Mouse (Mus musculus) MEL (cell line): ENCODE measurements around the gene Rprd1b. TPM values are rescaled to one million over a fixed set of nuclear protein-coding genes. Genes with fewer than 3 reads are reported as not detected.

Source experiments
- DNase-seq: peaks from one replicate; pipeline ENCODE4 v3.0.0; 2011; ENCODE audit warnings: low read depth, low spot score
- H3K27ac ChIP-seq: 2 replicates; pipeline ENCODE4 v1.5.1; 2012; ENCODE audit warnings: low read depth, mild to moderate bottlenecking, control low read depth, low read length, moderate library complexity; ENCODE audit not compliant: control insufficient read depth
- H3K27me3 ChIP-seq, 2 experiments: fragments of 150-350 bp in 1 of 2; sonication (generic) in 1 of 2; 2 replicates each; pipeline ENCODE4 v1.6.1; 2012; ENCODE audit warnings: low read length in 2 of 2, mild to moderate bottlenecking in 2 of 2, improper control_type of control experiment in 1 of 2, moderate library complexity in 1 of 2; ENCODE audit not compliant: insufficient read depth in 2 of 2, control insufficient read depth in 1 of 2
- H3K36me3 ChIP-seq, 2 experiments: 2 replicates each; pipeline ENCODE4 v1.6.1; 2012 to 2014; ENCODE audit warnings: low read length in 2 of 2, improper control_type of control experiment in 1 of 2, inconsistent platforms in 1 of 2, mild to moderate bottlenecking in 1 of 2; ENCODE audit not compliant: insufficient read depth in 2 of 2, control insufficient read depth in 1 of 2
- H3K4me1 ChIP-seq, 2 experiments: fragments of 150-350 bp in 1 of 2; sonication (generic) in 1 of 2; 2 replicates each; pipeline ENCODE4 v1.6.1; 2012; ENCODE audit warnings: low read length in 2 of 2, improper control_type of control experiment in 1 of 2, mild to moderate bottlenecking in 1 of 2; ENCODE audit not compliant: insufficient read depth in 2 of 2, control insufficient read depth in 1 of 2
- H3K4me3 ChIP-seq, 2 experiments: fragments of 150-350 bp in 1 of 2; sonication (generic) in 1 of 2; 2 replicates each; pipeline ENCODE4 v1.5.1; 2012; ENCODE audit warnings: low read depth in 2 of 2, low read length in 2 of 2, mild to moderate bottlenecking in 2 of 2, moderate library complexity in 2 of 2, control low read depth in 1 of 2, improper control_type of control experiment in 1 of 2; ENCODE audit not compliant: control insufficient read depth in 1 of 2, insufficient read depth in 1 of 2
- H3K79me2 ChIP-seq: 2 replicates; pipeline ENCODE4 v1.6.1; 2012; ENCODE audit warnings: mild to moderate bottlenecking, low read length, moderate library complexity; ENCODE audit not compliant: control insufficient read depth, poor library complexity, insufficient read depth
- H3K9ac ChIP-seq: 2 replicates; pipeline ENCODE4 v1.6.1; 2012; ENCODE audit warnings: low read depth, mild to moderate bottlenecking, control low read depth, low read length, moderate library complexity; ENCODE audit not compliant: control insufficient read depth, poor library complexity, severe bottlenecking
- H3K9me3 ChIP-seq: fragments of 150-350 bp; sonication (generic); replicated peaks from 2 replicates; pipeline ENCODE4 v1.6.1; 2012; ENCODE audit warnings: mild to moderate bottlenecking, low read length, improper control_type of control experiment, moderate library complexity; ENCODE audit not compliant: insufficient read depth
- CTCF ChIP-seq, 3 experiments: IDR thresholded peaks in 2 of 3; conservative IDR thresholded peaks in 1 of 3; 2 replicates each; pipeline ENCODE4 v1.5.1; 2011 to 2012; ENCODE audit warnings: low read length in 3 of 3, low read depth in 2 of 3, mild to moderate bottlenecking in 2 of 3, improper control_type of control experiment in 1 of 3, inconsistent platforms in 1 of 3, mixed read lengths in 1 of 3, moderate library complexity in 1 of 3; ENCODE audit not compliant: control insufficient read depth in 1 of 3, insufficient read depth in 1 of 3, poor library complexity in 1 of 3, severe bottlenecking in 1 of 3
- MAX ChIP-seq: IDR thresholded peaks from 2 replicates; pipeline ENCODE4 v1.6.1; 2011; ENCODE audit warnings: low read length, improper control_type of control experiment
- MYC ChIP-seq: IDR thresholded peaks from 2 replicates; pipeline ENCODE4 v1.6.1; 2011; ENCODE audit warnings: low read depth, mild to moderate bottlenecking, low read length, improper control_type of control experiment, moderate library complexity
- POLR2AphosphoS2 ChIP-seq: IDR thresholded peaks from 2 replicates; pipeline ENCODE4 v1.6.1; 2011; ENCODE audit warnings: low read length, improper control_type of control experiment
- RAD21 ChIP-seq: IDR thresholded peaks from 2 replicates; pipeline ENCODE4 v1.6.1; 2011; ENCODE audit warnings: mild to moderate bottlenecking, low read depth, low read length, improper control_type of control experiment
- SMC3 ChIP-seq: IDR thresholded peaks from 2 replicates; pipeline ENCODE4 v1.6.1; 2011; ENCODE audit warnings: low read depth, low read length, improper control_type of control experiment
- polyA plus RNA-seq, 2 experiments: library from polyadenylated mRNA; stranded (reverse) in 1 of 2; unstranded in 1 of 2; fragments of >175 nt in 1 of 2; fragments of >200 nt in 1 of 2; gene quantifications; 2 replicates each; pipeline versions ENCODE4 v1.2.1 to v1.2.4; 2012; ENCODE audit warnings: low replicate concordance in 2 of 2, low read depth in 1 of 2; ENCODE audit not compliant: insufficient read length in 2 of 2, insufficient read depth in 1 of 2, missing spikeins in 1 of 2
- total RNA-seq: library from RNA; depleted of rRNA; stranded (reverse); fragments of 300-350 nt; gene quantifications from 2 replicates; pipeline ENCODE4 v1.2.3, GENCODE M21; 2012; rRNA removed

The Rprd1b gene
- total and polyA plus RNA-seq, 3 experiments: 14.2 to 35.1 TPM; not detected in 1

- no peaks in the 10 kb centered on the region for H3K36me3 ChIP-seq
- H3K79me2 ChIP-seq: no peaks in the 10 kb centered on the region
- TF ChIP-seq POLR2AphosphoS2: no peak
- TF ChIP-seq MYC: peak; percentile 86
- peak; percentile 70; the same call in 1 of the 2 replicates for TF ChIP-seq MAX
- peak; percentile 47 for TF ChIP-seq RAD21
- TF ChIP-seq SMC3: peak; percentile 82
- TF ChIP-seq CTCF (IDR thresholded peaks at IDR 0.05 in 2 of 3, conservative IDR thresholded peaks at IDR 0.05 in 1 of 3; ENCODE audit: control insufficient read depth in 1 of 3, insufficient read depth in 1 of 3, low read depth in 2 of 3, low read length in 3 of 3, poor library complexity in 1 of 3, severe bottlenecking in 1 of 3): peak; percentile 75 to 86 (median 82)
- 0 out of 4 replicates have a peak, but pooled peaks cover 0 to 1% of the 10 kb centered on the region in 2 experiments for H3K27me3 ChIP-seq
- peaks cover 0 to 3% of the 10 kb centered on the region in 2 experiments; a peak in 1 of 4 replicates for H3K4me1 ChIP-seq
- H3K9me3 ChIP-seq: no peaks in the 10 kb centered on the region
- DNase-seq: peak; percentile 69
- no peak overlapping the region for H3K4me3 ChIP-seq
- no peak overlapping the region for H3K9ac ChIP-seq
- H3K27ac ChIP-seq: no peak overlapping the region
These were observed 152.5 kb downstream of the Rprd1b start for GRCm38 (mm10) chr2:158180797-158181196.

Other genes with a start within 250 kb of the Rprd1b start
- not detected in 2 replicates for gene Vstm2l, start 113.8 kb upstream of the Rprd1b start, total RNA-seq
- gene Vstm2l, start 113.8 kb upstream of the Rprd1b start, polyA plus RNA-seq: not detected
- gene Tti1, start 64 bp upstream of the Rprd1b start, total RNA-seq: 18.2 and 19.3 TPM in 2 replicates
- gene Tti1, start 64 bp upstream of the Rprd1b start, polyA plus RNA-seq: 10 to 100 TPM in 1 of 2 experiments, not detected in 1; 26.5 TPM
- 6.1 and 11.0 TPM in 2 replicates for gene Tgm2, start 117.9 kb downstream of the Rprd1b start, total RNA-seq
- gene Tgm2, start 117.9 kb downstream of the Rprd1b start, polyA plus RNA-seq: 1 to 10 TPM in 1 of 2 experiments, not detected in 1; 7.7 TPM
- not detected in 2 replicates for gene D630003M21Rik, start 200.7 kb downstream of the Rprd1b start, total RNA-seq
- under 1 TPM in 1 of 2 experiments, not detected in 1; 0.10 TPM for gene D630003M21Rik, start 200.7 kb downstream of the Rprd1b start, polyA plus RNA-seq
- not detected in 2 replicates for gene Bpi, start 229.6 kb downstream of the Rprd1b start, total RNA-seq
- under 1 TPM in 1 of 2 experiments, not detected in 1; 0.10 TPM for gene Bpi, start 229.6 kb downstream of the Rprd1b start, polyA plus RNA-seq